Mouse (Mus musculus): ENCODE data around the gene Upb1. TPM values are rescaled to one million over a fixed set of nuclear protein-coding genes. Genes with fewer than 3 reads are reported as not detected.

Upb1 gene
- total and polyA plus RNA-seq, 2 experiments from 2014 or later: 0.72 TPM; not detected in 1

- Histone ChIP-seq H3K4me1 (ENCODE audit: insufficient read depth, low read length) (no peaks in the 10 kb centered on the region), H3K9me3 (ENCODE audit: low read length) (no peaks in the 10 kb centered on the region), H3K4me3 (ENCODE audit: low read depth, low read length) (no peak overlapping the region), H3K36me3 (ENCODE audit: insufficient read depth, low read length) (no peaks in the 10 kb centered on the region), H3K4me2 (ENCODE audit: low read depth, low read length, poor library complexity, severe bottlenecking) (no peak overlapping the region), H3K27ac (ENCODE audit: low read depth, low read length) (no peak overlapping the region), H3K9ac (replicated peaks; ENCODE audit: low read length, poor library complexity, severe bottlenecking) (no peak overlapping the region), H3K27me3 (ENCODE audit: insufficient read depth, low read length) (no peaks in the 10 kb centered on the region)
- DNase-seq (ENCODE audit: low spot score) (no peak), ATAC-seq (ENCODE audit: low FRiP score) (no peak)
- WGBS: 84% methylated on average over 4 of the region's 4 CpGs
- TF ChIP-seq CTCF (IDR thresholded peaks at IDR 0.05): peak; percentile 20; the same call in 1 of the 2 replicates
These were observed 42.1 kb downstream of the Upb1 start for GRCm38 (mm10) chr10:75443017-75443416.

DNA sequence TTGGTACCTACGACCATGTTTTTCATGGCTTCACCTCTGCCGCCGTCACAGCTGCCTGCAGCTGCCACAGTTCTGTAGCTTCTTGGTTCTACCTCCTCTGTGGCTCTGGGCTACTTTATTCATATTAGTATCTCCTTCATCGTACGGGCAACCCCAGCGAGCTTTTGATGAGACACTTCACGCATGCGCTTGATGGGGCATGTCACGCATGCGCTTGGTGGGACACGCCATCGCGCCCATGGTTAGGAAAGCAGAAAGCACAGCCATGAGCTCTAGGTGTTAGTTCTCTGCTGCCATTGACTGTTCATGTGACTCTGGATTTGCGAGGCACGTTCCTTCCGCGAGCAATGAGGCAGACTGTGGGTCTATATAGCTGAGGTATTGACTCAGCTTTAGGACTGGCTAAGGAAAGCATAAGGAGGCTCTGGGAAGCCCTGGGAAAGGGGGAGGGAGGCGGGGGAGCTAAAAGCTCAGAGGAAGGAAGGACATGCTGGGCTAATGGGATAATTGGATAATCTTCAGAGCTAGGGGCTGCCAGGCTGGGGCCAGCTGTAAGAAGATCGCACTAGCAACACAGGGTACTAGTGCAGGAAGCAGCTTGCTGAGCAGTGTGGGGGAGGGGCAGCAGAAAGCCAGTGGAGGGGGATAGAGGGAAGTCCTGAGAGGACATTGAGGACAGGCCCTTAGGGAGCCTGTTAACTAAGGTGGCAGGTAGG is 43.4 kb downstream of the Upb1 start:
- no peak overlapping the region for H3K27ac ChIP-seq (ENCODE audit: low read depth, low read length)
- no peaks in the 10 kb centered on the region for H3K36me3 ChIP-seq (ENCODE audit: insufficient read depth, low read length)

DNA sequence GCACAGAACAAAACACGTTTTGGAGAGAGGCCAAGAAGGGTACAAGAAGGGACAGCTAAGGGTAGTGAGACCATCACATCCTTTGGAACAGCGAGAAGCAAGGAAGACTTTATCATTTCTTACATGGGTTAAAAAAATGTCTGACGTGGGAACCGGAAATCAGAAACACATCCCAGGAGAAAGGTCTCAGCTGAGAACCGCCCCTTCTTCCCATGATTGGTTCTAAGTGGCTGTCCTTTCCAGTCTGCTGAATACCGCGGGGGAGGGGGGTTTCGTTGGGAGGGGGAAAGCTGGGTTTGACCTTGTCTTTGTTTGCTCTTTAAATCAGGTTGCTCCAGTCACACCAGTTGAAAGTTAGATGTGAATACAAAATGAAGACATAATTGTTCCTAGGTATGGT is 44.1 kb downstream of the Upb1 start:
- no peaks in the 10 kb centered on the region for H3K36me3 ChIP-seq (ENCODE audit: insufficient read depth, low read length)
- DNase-seq (ENCODE audit: low spot score): no peak
- H3K9ac ChIP-seq (replicated peaks; ENCODE audit: low read length, poor library complexity, severe bottlenecking): no peak overlapping the region
- H3K27me3 ChIP-seq (ENCODE audit: insufficient read depth, low read length): no peaks in the 10 kb centered on the region
- no peak overlapping the region for H3K4me3 ChIP-seq (ENCODE audit: low read depth, low read length)
- H3K4me1 ChIP-seq (ENCODE audit: insufficient read depth, low read length): no peaks in the 10 kb centered on the region
- no peak overlapping the region for H3K27ac ChIP-seq (ENCODE audit: low read depth, low read length)
- H3K9me3 ChIP-seq (ENCODE audit: low read length): no peaks in the 10 kb centered on the region
- no peak for TF ChIP-seq CTCF (IDR thresholded peaks at IDR 0.05)
- no peak for ATAC-seq (ENCODE audit: low FRiP score)
- H3K4me2 ChIP-seq (ENCODE audit: low read depth, low read length, poor library complexity, severe bottlenecking): no peak overlapping the region
- 44% methylated on average over 8 of the region's 8 CpGs for WGBS

More for the DNA sequence above, 43.4 kb downstream of the Upb1 start:
- no peak overlapping the region for H3K4me3 ChIP-seq (ENCODE audit: low read depth, low read length)
- no peak for TF ChIP-seq CTCF (IDR thresholded peaks at IDR 0.05)
- H3K4me1 ChIP-seq (ENCODE audit: insufficient read depth, low read length): no peaks in the 10 kb centered on the region
- H3K27me3 ChIP-seq (ENCODE audit: insufficient read depth, low read length): no peaks in the 10 kb centered on the region
- peak; percentile 65 for ATAC-seq (ENCODE audit: low FRiP score)
- DNase-seq (ENCODE audit: low spot score): peak; percentile 25
- no peak overlapping the region for H3K4me2 ChIP-seq (ENCODE audit: low read depth, low read length, poor library complexity, severe bottlenecking)
- H3K9me3 ChIP-seq (ENCODE audit: low read length): no peaks in the 10 kb centered on the region
- WGBS: 60% methylated on average over 19 of the region's 19 CpGs
- no peak overlapping the region for H3K9ac ChIP-seq (replicated peaks; ENCODE audit: low read length, poor library complexity, severe bottlenecking)

- 72% methylated on average over 13 of the region's 13 CpGs for WGBS
- Histone ChIP-seq H3K27ac (ENCODE audit: low read depth, low read length) (no peak overlapping the region), H3K9ac (replicated peaks; ENCODE audit: low read length, poor library complexity, severe bottlenecking) (no peak overlapping the region), H3K4me2 (ENCODE audit: low read depth, low read length, poor library complexity, severe bottlenecking) (no peak overlapping the region), H3K4me1 (ENCODE audit: insufficient read depth, low read length) (no peaks in the 10 kb centered on the region), H3K36me3 (ENCODE audit: insufficient read depth, low read length) (no peaks in the 10 kb centered on the region), H3K4me3 (ENCODE audit: low read depth, low read length) (no peak overlapping the region), H3K9me3 (ENCODE audit: low read length) (no peaks in the 10 kb centered on the region), H3K27me3 (ENCODE audit: insufficient read depth, low read length) (no peaks in the 10 kb centered on the region)
- no peak for TF ChIP-seq CTCF (IDR thresholded peaks at IDR 0.05)
- DNase-seq (ENCODE audit: low spot score) (no peak), ATAC-seq (ENCODE audit: low FRiP score) (no peak)
These were observed 45.7 kb downstream of the Upb1 start for GRCm38 (mm10) chr10:75446501-75447083.

DNA sequence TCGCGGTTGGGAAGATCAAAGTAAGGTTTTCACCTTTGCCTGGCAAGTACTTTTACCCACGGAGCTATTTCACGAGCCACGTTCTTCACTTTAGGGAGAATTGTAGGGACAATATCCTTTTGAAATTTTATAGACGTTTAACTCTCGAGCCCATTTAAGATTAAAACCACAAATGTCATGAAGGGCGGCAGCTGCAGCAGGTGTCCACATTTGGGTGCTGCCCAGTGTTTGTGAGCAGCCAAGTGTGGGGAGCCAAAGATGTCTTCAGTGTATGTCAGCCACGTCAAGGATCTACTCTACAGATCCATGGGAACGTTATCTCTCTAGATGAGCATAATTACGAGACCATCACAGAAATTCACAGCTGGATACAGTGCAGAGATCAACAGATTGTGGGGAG is 46.6 kb downstream of the Upb1 start:
- Histone ChIP-seq H3K4me2 (ENCODE audit: low read depth, low read length, poor library complexity, severe bottlenecking) (no peak overlapping the region), H3K9ac (replicated peaks; ENCODE audit: low read length, poor library complexity, severe bottlenecking) (no peak overlapping the region), H3K27ac (ENCODE audit: low read depth, low read length) (no peak overlapping the region), H3K9me3 (ENCODE audit: low read length) (no peaks in the 10 kb centered on the region), H3K27me3 (ENCODE audit: insufficient read depth, low read length) (no peaks in the 10 kb centered on the region), H3K36me3 (ENCODE audit: insufficient read depth, low read length) (no peaks in the 10 kb centered on the region), H3K4me1 (ENCODE audit: insufficient read depth, low read length) (no peaks in the 10 kb centered on the region), H3K4me3 (ENCODE audit: low read depth, low read length) (no peak overlapping the region)
- WGBS: 86% methylated on average over 11 of the region's 11 CpGs
- DNase-seq (ENCODE audit: low spot score) (no peak), ATAC-seq (ENCODE audit: low FRiP score) (no peak)
- no peak for TF ChIP-seq CTCF (IDR thresholded peaks at IDR 0.05)

GRCm38 (mm10) chr10:75448806-75449420 is 48.0 kb downstream of the Upb1 start:
- Histone ChIP-seq H3K27me3 (ENCODE audit: insufficient read depth, low read length) (no peaks in the 10 kb centered on the region), H3K4me2 (ENCODE audit: low read depth, low read length, poor library complexity, severe bottlenecking) (no peak overlapping the region), H3K4me3 (ENCODE audit: low read depth, low read length) (no peak overlapping the region), H3K27ac (ENCODE audit: low read depth, low read length) (no peak overlapping the region), H3K9ac (replicated peaks; ENCODE audit: low read length, poor library complexity, severe bottlenecking) (no peak overlapping the region), H3K9me3 (ENCODE audit: low read length) (no peaks in the 10 kb centered on the region), H3K4me1 (ENCODE audit: insufficient read depth, low read length) (no peaks in the 10 kb centered on the region), H3K36me3 (ENCODE audit: insufficient read depth, low read length) (no peaks in the 10 kb centered on the region)
- DNase-seq (ENCODE audit: low spot score) (no peak), ATAC-seq (ENCODE audit: low FRiP score) (no peak)
- WGBS: 84% methylated on average over 6 of the region's 6 CpGs
- TF ChIP-seq CTCF (IDR thresholded peaks at IDR 0.05): no peak

Data from midbrain, postnatal 0 days (tissue).